In genomic region chr6:90607196-90607595, GRCm38 (mm10) we compare ENCODE assay signal across 8 mouse cellular contexts. TPM values are rescaled to one million over a fixed set of nuclear protein-coding genes. Genes with fewer than 3 reads are reported as not detected.
DNase-seq lines count a peak whose midpoint lies in the region.

No protein-coding gene starts in this region.

- peak; percentile 72 to 81 for DNase-seq in adrenal gland, adult 18-20 months (ENCODE audit: low spot score in 2 of 2)
- no peak for DNase-seq in adrenal gland, postnatal 4 days (ENCODE audit: low spot score in 2 of 2)
- DNase-seq in ovary, postnatal 36 days (ENCODE audit: low spot score) = peak; percentile 67
- DNase-seq in ovary, postnatal 10 days (ENCODE audit: low spot score) = no peak
- DNase-seq in cerebellum, adult 8-10 months = peak; percentile 51
- peak; percentile 70 to 76 for DNase-seq in heart, postnatal 36 days
- DNase-seq in liver = peak; percentile 87
- DNase-seq in retina, embryonic 14.5 days (ENCODE audit: low spot score) = peak; percentile 77

- intact Hi-C loops in heart, postnatal 36 days (cut with DNase I) = loop anchor here (1.0 to 5.0 kb wide), 2 partner anchors 45 to 121 kb away; no protein-coding TSS in a partner anchor

RNA-seq across cellular contexts. Expression of gene Slc41a3, which starts 2.7 kb away (rescaled TPM):
- 10 to 100 TPM; 29.1 to 67.6 TPM for total RNA-seq in adrenal gland, adult 18-20 months (2021)
- 10 to 100 TPM; 20.3 to 22.2 TPM for total RNA-seq in adrenal gland, postnatal 4 days (2021)
- total RNA-seq in heart, postnatal 36 days (2021) = 10 to 100 TPM; 68.8 to 72.1 TPM

Comparison
In these comparisons a context has a peak if more than half of its experiments do, and no peak if none do; other contexts are left out.
1. DNase-seq: peak in adrenal gland, adult 18-20 months (2 of 2), ovary, postnatal 36 days (single experiment), cerebellum, adult 8-10 months (single experiment), heart, postnatal 36 days (2 of 2), liver (single experiment) and retina, embryonic 14.5 days (single experiment); none in adrenal gland, postnatal 4 days (0 of 2) and ovary, postnatal 10 days (single experiment).